Mouse (Mus musculus) G1E (cell line): ENCODE data around the gene Tnik.

Experiments used
- CTCF ChIP-seq: IDR thresholded peaks from 2 replicates; pipeline ENCODE4 v1.5.1; 2012; ENCODE audit warnings: low read depth, low read length, inconsistent platforms, mixed read lengths
- GATA2 ChIP-seq: IDR thresholded peaks from 2 replicates; pipeline ENCODE4 v1.6.1; 2012; ENCODE audit warnings: low read depth, low read length, inconsistent platforms, borderline replicate concordance
- TAL1 ChIP-seq: conservative IDR thresholded peaks from 2 replicates; pipeline ENCODE4 v1.6.1; 2012; ENCODE audit warnings: low read depth, low read length, inconsistent platforms, mixed read lengths

GRCm38 (mm10) chr3:28421798-28422197 lies 158.8 kb downstream of the Tnik start:
- TF ChIP-seq CTCF, result no peak
- TF ChIP-seq TAL1, result no peak
- TF ChIP-seq GATA2, result no peak
